Mouse (Mus musculus): Measurements from ENCODE around the gene Sf3b2. TPM values are rescaled to one million over a fixed set of nuclear protein-coding genes. Genes with fewer than 3 reads are reported as not detected.

The Sf3b2 gene
- total and polyA plus RNA-seq, 3 experiments, result 180 to 331 (median 259) TPM

GRCm38 (mm10) chr19:5327970-5328369, 32.7 kb upstream of the Sf3b2 start:
- no peak for DNase-seq (ENCODE audit: low read depth, low spot score)
- Histone ChIP-seq H3K27me3 (ENCODE audit: control insufficient read depth in 1 of 2, insufficient read depth in 2 of 2, low read length in 2 of 2) (peaks cover 3% of the 10 kb centered on the region in 2 experiments; a peak in 3 of 4 replicates), H3K9ac (ENCODE audit: control insufficient read depth, low read depth, low read length, poor library complexity, severe bottlenecking) (no peak overlapping the region), H3K9me3 (replicated peaks; ENCODE audit: insufficient read depth, low read length) (no peaks in the 10 kb centered on the region), H3K36me3 (ENCODE audit: control insufficient read depth in 1 of 2, insufficient read depth in 2 of 2, low read length in 2 of 2) (no peaks in the 10 kb centered on the region), H3K79me2 (ENCODE audit: control insufficient read depth, insufficient read depth, low read length, poor library complexity) (no peaks in the 10 kb centered on the region), H3K4me1 (ENCODE audit: control insufficient read depth in 1 of 2, insufficient read depth in 2 of 2, low read length in 2 of 2) (no peaks in the 10 kb centered on the region), H3K27ac (ENCODE audit: control insufficient read depth, low read depth, low read length) (no peak overlapping the region), H3K4me3 (ENCODE audit: control insufficient read depth in 1 of 2, insufficient read depth in 1 of 2, low read depth in 2 of 2, low read length in 2 of 2) (no peak overlapping the region)
- TF ChIP-seq NRF1 (IDR thresholded peaks at IDR 0.05; ENCODE audit: insufficient read depth, low read depth, low read length, poor library complexity, severe bottlenecking), result no peak

GRCm38 (mm10) chr19:5323801-5324200, 28.5 kb upstream of the Sf3b2 start:
- Histone ChIP-seq H3K4me3 (ENCODE audit: control insufficient read depth in 1 of 2, insufficient read depth in 1 of 2, low read depth in 2 of 2, low read length in 2 of 2) (no peak overlapping the region), H3K36me3 (ENCODE audit: control insufficient read depth in 1 of 2, insufficient read depth in 2 of 2, low read length in 2 of 2) (no peaks in the 10 kb centered on the region), H3K4me1 (ENCODE audit: control insufficient read depth in 1 of 2, insufficient read depth in 2 of 2, low read length in 2 of 2) (no peaks in the 10 kb centered on the region), H3K27me3 (ENCODE audit: control insufficient read depth in 1 of 2, insufficient read depth in 2 of 2, low read length in 2 of 2) (peaks cover 2 to 3% of the 10 kb centered on the region in 2 experiments; a peak in 3 of 4 replicates), H3K9ac (ENCODE audit: control insufficient read depth, low read depth, low read length, poor library complexity, severe bottlenecking) (no peak overlapping the region), H3K27ac (ENCODE audit: control insufficient read depth, low read depth, low read length) (no peak overlapping the region), H3K9me3 (replicated peaks; ENCODE audit: insufficient read depth, low read length) (no peaks in the 10 kb centered on the region), H3K79me2 (ENCODE audit: control insufficient read depth, insufficient read depth, low read length, poor library complexity) (no peaks in the 10 kb centered on the region)
- no peak for DNase-seq (ENCODE audit: low read depth, low spot score)
- TF ChIP-seq UBTF (IDR thresholded peaks at IDR 0.05; ENCODE audit: borderline replicate concordance, insufficient read depth, low read depth, low read length) (no peak), ELF1 (IDR thresholded peaks at IDR 0.05; ENCODE audit: low read depth, low read length) (no peak), MAFK (IDR thresholded peaks at IDR 0.05; ENCODE audit: borderline replicate concordance, low read depth, low read length) (no peak), CHD1 (IDR thresholded peaks at IDR 0.05; ENCODE audit: low read depth, low read length) (no peak), JUND (IDR thresholded peaks at IDR 0.05; ENCODE audit: low read depth, low read length) (no peak), SIN3A (IDR thresholded peaks at IDR 0.05; ENCODE audit: low read length) (no peak), NRF1 (IDR thresholded peaks at IDR 0.05; ENCODE audit: insufficient read depth, low read depth, low read length, poor library complexity, severe bottlenecking) (no peak), EP300 (IDR thresholded peaks at IDR 0.05; ENCODE audit: low read depth in 1 of 2, low read length in 2 of 2) (no peak), RCOR1 (IDR thresholded peaks at IDR 0.05; ENCODE audit: low read depth, low read length) (no peak), ETS1 (IDR thresholded peaks at IDR 0.05; ENCODE audit: low read depth, low read length) (no peak)

- no peak for TF ChIP-seq SMC3 (IDR thresholded peaks at IDR 0.05; ENCODE audit: low read depth, low read length)
- no peak for TF ChIP-seq ELF1 (IDR thresholded peaks at IDR 0.05; ENCODE audit: low read depth, low read length)
- no peak for TF ChIP-seq MYB (IDR thresholded peaks at IDR 0.05; ENCODE audit: low read depth, low read length)
- no peak for TF ChIP-seq MXI1 (IDR thresholded peaks at IDR 0.05; ENCODE audit: low read depth, low read length)
- no peak for TF ChIP-seq SIN3A (IDR thresholded peaks at IDR 0.05; ENCODE audit: low read length)
- TF ChIP-seq USF2 (IDR thresholded peaks at IDR 0.05; ENCODE audit: borderline replicate concordance in 1 of 2, insufficient read depth in 1 of 2, low read depth in 1 of 2, low read length in 2 of 2), result no peak
- no peak for TF ChIP-seq UBTF (IDR thresholded peaks at IDR 0.05; ENCODE audit: borderline replicate concordance, insufficient read depth, low read depth, low read length)
- no peak for TF ChIP-seq ZMIZ1 (IDR thresholded peaks at IDR 0.05; ENCODE audit: low read depth, low read length)
- no peak for TF ChIP-seq MAX (IDR thresholded peaks at IDR 0.05; ENCODE audit: low read length)
- no peak for TF ChIP-seq ETS1 (IDR thresholded peaks at IDR 0.05; ENCODE audit: low read depth, low read length)
Measured at GRCm38 (mm10) chr19:5313189-5313588, 17.9 kb upstream of the Sf3b2 start.

More at GRCm38 (mm10) chr19:5313189-5313588, 17.9 kb upstream of the Sf3b2 start:
- Histone ChIP-seq H3K36me3 (ENCODE audit: control insufficient read depth in 1 of 2, insufficient read depth in 2 of 2, low read length in 2 of 2) (no peaks in the 10 kb centered on the region), H3K4me3 (ENCODE audit: control insufficient read depth in 1 of 2, insufficient read depth in 1 of 2, low read depth in 2 of 2, low read length in 2 of 2) (no peak overlapping the region), H3K27ac (ENCODE audit: control insufficient read depth, low read depth, low read length) (no peak overlapping the region), H3K4me1 (ENCODE audit: control insufficient read depth in 1 of 2, insufficient read depth in 2 of 2, low read length in 2 of 2) (no peaks in the 10 kb centered on the region), H3K9me3 (replicated peaks; ENCODE audit: insufficient read depth, low read length) (no peaks in the 10 kb centered on the region), H3K79me2 (ENCODE audit: control insufficient read depth, insufficient read depth, low read length, poor library complexity) (no peaks in the 10 kb centered on the region), H3K27me3 (ENCODE audit: control insufficient read depth in 1 of 2, insufficient read depth in 2 of 2, low read length in 2 of 2) (no peaks in the 10 kb centered on the region; a peak in 1 of 4 replicates), H3K9ac (ENCODE audit: control insufficient read depth, low read depth, low read length, poor library complexity, severe bottlenecking) (no peak overlapping the region)
- DNase-seq (ENCODE audit: low read depth, low spot score), result no peak
